Comparison of ENCODE assay signal across 9 mouse cellular contexts in genomic region chr3:146501601-146502123, GRCm38 (mm10). TPM values are rescaled to one million over a fixed set of nuclear protein-coding genes. Genes with fewer than 3 reads are reported as not detected.
DNase-seq lines count a peak whose midpoint lies in the region; ATAC-seq and TF ChIP-seq lines count a peak whose summit lies in the region.
"Had no signal": no experiment of that assay in that cellular context is flagged by ENCODE, and none has a peak within 500 bp of the region (broad histone marks: within the 10 kb centered on the region; RNA-seq: fewer than 3 reads in every experiment).

No protein-coding gene starts in this region.

- H3K27ac ChIP-seq in heart, embryonic 12.5 days (ENCODE audit: poor library complexity, severe bottlenecking), result 0 out of 2 replicates have a peak overlapping the region, but pooled peaks have one; percentile 1
- H3K27ac ChIP-seq in ES-Bruce4 (ENCODE audit: insufficient read depth, low read length), result no peak overlapping the region; the same call in 1 of the 2 replicates
- H3K27ac ChIP-seq in forebrain, embryonic 16.5 days (ENCODE audit: low read length), result no peak overlapping the region
- peak overlapping the region; percentile 97 for H3K27ac ChIP-seq in liver, embryonic 16.5 days (ENCODE audit: low read length)

- TF ChIP-seq CTCF in ES-Bruce4 (IDR thresholded peaks at IDR 0.05; ENCODE audit: low read depth, low read length), result no peak

- peaks cover 25% of the 10 kb centered on the region for H3K36me3 ChIP-seq in heart, embryonic 12.5 days
- peaks cover 27% of the 10 kb centered on the region for H3K36me3 ChIP-seq in ES-Bruce4 (ENCODE audit: control insufficient read depth, insufficient read depth, low read length, poor library complexity, severe bottlenecking)
- peaks cover 19% of the 10 kb centered on the region for H3K36me3 ChIP-seq in forebrain, embryonic 16.5 days (ENCODE audit: control insufficient read depth, insufficient read depth)
- H3K36me3 ChIP-seq in liver, embryonic 16.5 days (ENCODE audit: control insufficient read depth, insufficient read depth), result peaks cover 21% of the 10 kb centered on the region

- no peak for DNase-seq in heart, adult 11 months
- DNase-seq in layer of hippocampus, adult 8-10 months (ENCODE audit: low spot score in 2 of 2), result no peak
- DNase-seq in ovary, postnatal 36 days (ENCODE audit: low spot score), result no peak
- DNase-seq in gastrocnemius, postnatal 25 days, result no peak
- DNase-seq: cerebellum, adult 9-10 months had no signal

- 45% methylated on average over 5 of the region's 5 CpGs for WGBS in heart, embryonic 12.5 days
- WGBS in forebrain, embryonic 16.5 days, result 58% methylated on average over 5 of the region's 5 CpGs
- WGBS in liver, embryonic 16.5 days (ENCODE audit: insufficient replicate concordance), result 56% methylated on average over 5 of the region's 5 CpGs

- H3K9ac ChIP-seq in heart, embryonic 12.5 days, result peak overlapping the region; percentile 97
- peak overlapping the region; percentile 89 for H3K9ac ChIP-seq in ES-Bruce4 (ENCODE audit: low read depth, poor library complexity, severe bottlenecking)
- no peak overlapping the region for H3K9ac ChIP-seq in forebrain, embryonic 16.5 days (replicated peaks; ENCODE audit: low read depth, low read length)
- H3K9ac ChIP-seq in liver, embryonic 16.5 days (ENCODE audit: low read depth, low read length), result peak overlapping the region; percentile 96

- H3K4me3 ChIP-seq in heart, embryonic 12.5 days, result peak overlapping the region; percentile 71
- no peak overlapping the region for H3K4me3 ChIP-seq in ES-Bruce4 (ENCODE audit: low read depth, low read length)
- H3K4me3 ChIP-seq in forebrain, embryonic 16.5 days (replicated peaks; ENCODE audit: low read length), result no peak overlapping the region; the same call in 1 of the 2 replicates
- peak overlapping the region; percentile 84 for H3K4me3 ChIP-seq in liver, embryonic 16.5 days (ENCODE audit: low read depth, low read length)

- no peak for ATAC-seq in heart, embryonic 12.5 days (ENCODE audit: insufficient number of reproducible peaks, low FRiP score)
- no peak for ATAC-seq in forebrain, embryonic 16.5 days
- no peak for ATAC-seq in liver, embryonic 16.5 days (ENCODE audit: low read depth)

- no peak for TF ChIP-seq EP300 in ES-Bruce4 (IDR thresholded peaks at IDR 0.05; ENCODE audit: insufficient read depth, low read depth, low read length)

- peaks cover 32% of the 10 kb centered on the region for H3K4me1 ChIP-seq in heart, embryonic 12.5 days (replicated peaks)
- no peaks in the 10 kb centered on the region for H3K4me1 ChIP-seq in ES-Bruce4 (ENCODE audit: control insufficient read depth, insufficient read depth, low read length)
- H3K4me1 ChIP-seq in forebrain, embryonic 16.5 days (replicated peaks; ENCODE audit: control insufficient read depth, insufficient read depth, low read length), result peaks cover 18% of the 10 kb centered on the region
- H3K4me1 ChIP-seq in liver, embryonic 16.5 days (ENCODE audit: control insufficient read depth, low read depth, low read length), result peaks cover 27% of the 10 kb centered on the region

- no peak for TF ChIP-seq POLR2A in ES-Bruce4 (IDR thresholded peaks at IDR 0.05; ENCODE audit: insufficient read depth, low read length)

- H3K9me3 ChIP-seq in heart, embryonic 12.5 days (replicated peaks), result no peaks in the 10 kb centered on the region
- no peaks in the 10 kb centered on the region for H3K9me3 ChIP-seq in ES-Bruce4 (replicated peaks; ENCODE audit: control insufficient read depth, insufficient read depth, low read length, poor library complexity, severe bottlenecking)
- H3K9me3 ChIP-seq in forebrain, embryonic 16.5 days (ENCODE audit: control insufficient read depth, low read length), result no peaks in the 10 kb centered on the region
- no peaks in the 10 kb centered on the region for H3K9me3 ChIP-seq in liver, embryonic 16.5 days (replicated peaks; ENCODE audit: control insufficient read depth, low read length)

- H3K4me2 ChIP-seq in heart, embryonic 12.5 days, result peak overlapping the region; percentile 93
- H3K4me2 ChIP-seq in forebrain, embryonic 16.5 days (ENCODE audit: low read length), result peak overlapping the region; percentile 73
- H3K4me2 ChIP-seq in liver, embryonic 16.5 days (ENCODE audit: low read depth, low read length), result peak overlapping the region; percentile 85

- H3K27me3 ChIP-seq in heart, embryonic 12.5 days (replicated peaks), result no peaks in the 10 kb centered on the region
- no peaks in the 10 kb centered on the region for H3K27me3 ChIP-seq in ES-Bruce4 (ENCODE audit: control insufficient read depth, insufficient read depth, low read length, poor library complexity, severe bottlenecking)
- no peaks in the 10 kb centered on the region for H3K27me3 ChIP-seq in forebrain, embryonic 16.5 days (replicated peaks; ENCODE audit: control insufficient read depth, insufficient read depth, low read length)
- H3K27me3 ChIP-seq in liver, embryonic 16.5 days (ENCODE audit: control insufficient read depth, insufficient read depth, low read depth, low read length), result no peaks in the 10 kb centered on the region

RNA-seq across cellular contexts. Expression of gene Gng5, which starts 2.1 kb away (rescaled TPM):
- polyA plus RNA-seq in heart, embryonic 12.5 days (2016; fragmentation: Nextera tagmentation; extraction: Ambion mirVana), result 1,598 and 1,697 TPM in 2 replicates
- 296 and 330 TPM in 2 replicates for polyA plus RNA-seq in ES-Bruce4 (2011; ENCODE audit: insufficient read depth, insufficient read length, low read depth, missing spikeins)
- 318 and 371 TPM in 2 replicates for polyA plus RNA-seq in forebrain, embryonic 16.5 days (2015; fragmentation: Nextera tagmentation; extraction: Ambion mirVana)
- 573 and 596 TPM in 2 replicates for polyA plus RNA-seq in liver, embryonic 16.5 days (2015; fragmentation: Nextera tagmentation; extraction: Ambion mirVana)
- 10 to 100 TPM; 42.1 to 67.4 (median 54.4) TPM for total RNA-seq in layer of hippocampus, adult 8-10 months (2022)
- total RNA-seq in gastrocnemius, postnatal 25 days (2021), result 100 to 1,000 TPM; 371 to 383 TPM

RNA-seq across cellular contexts. Expression of gene Spata1, which starts 2.1 kb away (rescaled TPM):
- polyA plus RNA-seq in heart, embryonic 12.5 days (2016; fragmentation: Nextera tagmentation; extraction: Ambion mirVana), result 4.9 and 7.5 TPM in 2 replicates
- polyA plus RNA-seq in ES-Bruce4 (2011; ENCODE audit: insufficient read depth, insufficient read length, low read depth, missing spikeins), result 6.5 and 7.5 TPM in 2 replicates
- 4.0 and 7.4 TPM in 2 replicates for polyA plus RNA-seq in forebrain, embryonic 16.5 days (2015; fragmentation: Nextera tagmentation; extraction: Ambion mirVana)
- 1.0 and 1.1 TPM in 2 replicates for polyA plus RNA-seq in liver, embryonic 16.5 days (2015; fragmentation: Nextera tagmentation; extraction: Ambion mirVana)
- 1 to 10 TPM; 2.4 to 4.3 (median 2.6) TPM for total RNA-seq in layer of hippocampus, adult 8-10 months (2022)
- total RNA-seq in gastrocnemius, postnatal 25 days (2021), result 1 to 10 TPM; 3.8 to 5.8 TPM

RNA-seq across cellular contexts. Expression of gene Rpf1, which starts 19.6 kb away (rescaled TPM):
- 41.2 and 45.6 TPM in 2 replicates for polyA plus RNA-seq in heart, embryonic 12.5 days (2016; fragmentation: Nextera tagmentation; extraction: Ambion mirVana)
- 79.2 and 79.8 TPM in 2 replicates for polyA plus RNA-seq in ES-Bruce4 (2011; ENCODE audit: insufficient read depth, insufficient read length, low read depth, missing spikeins)
- polyA plus RNA-seq in forebrain, embryonic 16.5 days (2015; fragmentation: Nextera tagmentation; extraction: Ambion mirVana), result 47.0 and 58.0 TPM in 2 replicates
- polyA plus RNA-seq in liver, embryonic 16.5 days (2015; fragmentation: Nextera tagmentation; extraction: Ambion mirVana), result 24.6 and 25.0 TPM in 2 replicates
- total RNA-seq in layer of hippocampus, adult 8-10 months (2022), result 10 to 100 TPM; 17.6 to 18.8 (median 18.3) TPM
- 10 to 100 TPM in 1 of 2 experiments, 1 to 10 TPM in 1; 9.8 to 12.2 TPM for total RNA-seq in gastrocnemius, postnatal 25 days (2021)

RNA-seq across cellular contexts. Expression of gene Ctbs, which starts 52.1 kb away (rescaled TPM):
- polyA plus RNA-seq in heart, embryonic 12.5 days (2016; fragmentation: Nextera tagmentation; extraction: Ambion mirVana), result 11.3 and 11.8 TPM in 2 replicates
- polyA plus RNA-seq in ES-Bruce4 (2011; ENCODE audit: insufficient read depth, insufficient read length, low read depth, missing spikeins), result 15.1 and 17.1 TPM in 2 replicates
- polyA plus RNA-seq in forebrain, embryonic 16.5 days (2015; fragmentation: Nextera tagmentation; extraction: Ambion mirVana), result 4.0 and 4.2 TPM in 2 replicates
- 6.2 and 7.2 TPM in 2 replicates for polyA plus RNA-seq in liver, embryonic 16.5 days (2015; fragmentation: Nextera tagmentation; extraction: Ambion mirVana)
- 10 to 100 TPM in 1 of 4 experiments, 1 to 10 TPM in 3; 6.8 to 11.4 (median 9.0) TPM for total RNA-seq in layer of hippocampus, adult 8-10 months (2022)
- total RNA-seq in gastrocnemius, postnatal 25 days (2021), result 1 to 10 TPM; 3.3 to 3.8 TPM

Comparison
In these comparisons a context has a peak if more than half of its experiments do, and no peak if none do; other contexts are left out.
1. H3K27ac ChIP-seq: peak in heart, embryonic 12.5 days (single experiment) and liver, embryonic 16.5 days (single experiment); none in ES-Bruce4 (single experiment) and forebrain, embryonic 16.5 days (single experiment).
2. H3K4me3 ChIP-seq: peak in heart, embryonic 12.5 days (single experiment) and liver, embryonic 16.5 days (single experiment); none in ES-Bruce4 (single experiment) and forebrain, embryonic 16.5 days (single experiment).
3. Peak in every context shown above with its lines, with median percentiles within 50 percentile points of each other: H3K4me2 ChIP-seq.